Mouse (Mus musculus): ENCODE measurements around the gene Adam20.
"Not testable (repeated sequence)": the region's sequence is repeated elsewhere in the genome, so short reads cannot be mapped to it uniquely, and the experiment has no call there.

Adam20 gene

GRCm38 (mm10) chr8:40792973-40793372 lies at the start of gene Adam20:
Gene Adam20, plus strand, starts transcription at chr8:40793273.
- POLR2A ChIA-PET, CTCF ChIA-PET: not testable (repeated sequence)

- CTCF ChIA-PET, POLR2A ChIA-PET: not testable (repeated sequence)
Observed at GRCm38 (mm10) chr8:40751908-40752307, 41.2 kb upstream of the Adam20 start, which contains the start of gene Adam25. Gene Adam25, plus strand, starts transcription at chr8:40752208.

- CTCF ChIA-PET = no interaction called here
- POLR2A ChIA-PET = no interaction called here
Observed at GRCm38 (mm10) chr8:40783320-40783719, 9.8 kb upstream of the Adam20 start.

- CTCF ChIA-PET = no interaction called here
Observed at GRCm38 (mm10) chr8:40803379-40804079, 10.5 kb downstream of the Adam20 start.

More at GRCm38 (mm10) chr8:40803379-40804079, 10.5 kb downstream of the Adam20 start:
- POLR2A ChIA-PET = no interaction called here

Data from embryonic stem cell, embryonic (primary cell).